Mouse (Mus musculus) regulatory T cell (primary cell): ENCODE measurements around the gene Wfdc16.
"Not testable (repeated sequence)": the region's sequence is repeated elsewhere in the genome, so short reads cannot be mapped to it uniquely, and the experiment has no call there.

Experiments
- in situ Hi-C: fragments of 300-600 bp; cut with MboI, MseI; formaldehyde crosslinking; loops from one replicate; pipeline ENCODE4 v1.15.1; 2025; ENCODE audit warnings: high pct_unique_total_duplicates

Wfdc16 gene

GRCm38 (mm10) chr2:164603482-164603881 lies 35.1 kb downstream of the Wfdc16 start:
- in situ Hi-C loops = no loop called here

GRCm38 (mm10) chr2:164600179-164600578 lies 38.4 kb downstream of the Wfdc16 start:
- in situ Hi-C loops = no loop called here

- in situ Hi-C loops = loop anchor here (10.0 kb wide), 1 partner anchor 131 kb away; no protein-coding TSS in a partner anchor
Observed at GRCm38 (mm10) chr2:164593494-164593893, 45.1 kb downstream of the Wfdc16 start, which contains the start of gene Eppin. Gene Eppin (minus strand): TSS chr2:164593594.

GRCm38 (mm10) chr2:164592014-164592413 lies 46.6 kb downstream of the Wfdc16 start:
- in situ Hi-C loops = loop anchor here (10.0 kb wide), 1 partner anchor 133 kb away; no protein-coding TSS in a partner anchor

GRCm38 (mm10) chr2:164585025-164585725 lies 53.4 kb downstream of the Wfdc16 start, which contains the start of gene Wfdc6a:
Gene Wfdc6a (minus strand): TSS chr2:164585447.
- in situ Hi-C loops = not testable (repeated sequence)
